Mouse (Mus musculus) ES-E14 (cell line): ENCODE results near the gene Tex50.

Experiments used
- HCFC1 ChIP-seq: IDR thresholded peaks from 2 replicates; pipeline ENCODE4 v1.6.1; 2012; ENCODE audit warnings: low read length, inconsistent platforms, borderline replicate concordance; ENCODE audit not compliant: insufficient read depth
- ZC3H11A ChIP-seq: IDR thresholded peaks from 2 replicates; pipeline ENCODE4 v1.6.1; 2012; ENCODE audit warnings: low read depth, mild to moderate bottlenecking, inconsistent platforms, low read length, borderline replicate concordance
- ZNF384 ChIP-seq: IDR thresholded peaks from 2 replicates; pipeline ENCODE4 v1.6.1; 2012; ENCODE audit warnings: low read depth, low read length, inconsistent platforms

DNA sequence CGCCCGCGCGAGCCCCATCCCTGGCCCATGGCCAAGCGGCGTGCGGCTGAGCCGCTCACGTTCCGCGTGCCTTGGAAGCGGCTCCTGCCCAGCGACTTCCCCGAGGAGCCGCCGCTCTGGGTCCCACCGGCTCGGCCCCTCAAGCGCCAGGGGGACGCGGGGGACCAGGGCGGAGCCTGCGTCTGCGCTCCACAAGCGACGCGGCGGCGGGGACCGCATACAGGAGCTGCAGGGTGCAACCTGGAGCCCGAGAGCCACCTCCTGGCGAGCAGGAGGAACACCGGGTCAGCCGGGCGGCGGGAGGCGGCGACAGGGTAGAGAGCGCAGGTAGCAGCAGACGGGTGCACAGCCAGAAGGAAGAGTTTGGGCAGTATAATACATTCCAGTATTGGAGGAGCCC is 11.5 kb upstream of the Tex50 start:
- TF ChIP-seq ZC3H11A (peak; percentile 69), ZNF384 (no peak), HCFC1 (no peak)
